Mouse (Mus musculus) thymus, postnatal 10 days (tissue): Measurements from ENCODE around the gene Prr19.
"Not testable (repeated sequence)": the region's sequence is repeated elsewhere in the genome, so short reads cannot be mapped to it uniquely, and the experiment has no call there.

Experiments
- DNase-seq, 2 experiments: peaks; one replicate each; pipeline ENCODE4 v3.0.0; 2021; ENCODE audit warnings: low spot score in 2 of 2

Prr19 gene

GRCm38 (mm10) chr7:25301063-25301462, at the start of gene Prr19:
Prr19 (plus strand) TSS chr7:25301411.
- no peak for DNase-seq

GRCm38 (mm10) chr7:25251822-25252221, 49.4 kb upstream of the Prr19 start:
- no peak for DNase-seq

GRCm38 (mm10) chr7:25261896-25262295, 39.3 kb upstream of the Prr19 start:
- no peak for DNase-seq

- no peak for DNase-seq
Observed at GRCm38 (mm10) chr7:25263968-25264870, 37.0 kb upstream of the Prr19 start.

- DNase-seq = not testable (repeated sequence)
Observed at GRCm38 (mm10) chr7:25265743-25266142, 35.5 kb upstream of the Prr19 start.

- no peak for DNase-seq
Observed at GRCm38 (mm10) chr7:25266180-25266962, 34.8 kb upstream of the Prr19 start.

GRCm38 (mm10) chr7:25267301-25267750, 33.9 kb upstream of the Prr19 start, which contains the start of gene Cic:
Cic (plus strand) TSS chr7:25267704.
- peak; percentile 99 for DNase-seq

GRCm38 (mm10) chr7:25267751-25268463, 33.3 kb upstream of the Prr19 start:
- peak; percentile 97 to 99 for DNase-seq

- no peak for DNase-seq
Observed at GRCm38 (mm10) chr7:25268588-25268987, 32.6 kb upstream of the Prr19 start.

- peak in 1 of 2 experiments; percentile 20 for DNase-seq
Observed at GRCm38 (mm10) chr7:25269029-25269428, 32.2 kb upstream of the Prr19 start.

GRCm38 (mm10) chr7:25269545-25270271, 31.5 kb upstream of the Prr19 start:
- peak in 1 of 2 experiments; percentile 14 for DNase-seq

GRCm38 (mm10) chr7:25270652-25271633, 30.3 kb upstream of the Prr19 start:
- no peak for DNase-seq

- DNase-seq = no peak
Observed at GRCm38 (mm10) chr7:25271651-25272444, 29.4 kb upstream of the Prr19 start.

- no peak for DNase-seq
Observed at GRCm38 (mm10) chr7:25272445-25273258, 28.6 kb upstream of the Prr19 start.

- no peak for DNase-seq
Observed at GRCm38 (mm10) chr7:25273259-25274241, 27.7 kb upstream of the Prr19 start.

- no peak for DNase-seq
Observed at GRCm38 (mm10) chr7:25274571-25274970, 26.6 kb upstream of the Prr19 start.

- DNase-seq = no peak
Observed at GRCm38 (mm10) chr7:25274996-25275395, 26.2 kb upstream of the Prr19 start.
